Mouse (Mus musculus) embryonic facial prominence, embryonic 14.5 days (tissue): ENCODE measurements around the gene Fbxo24. TPM values are rescaled to one million over a fixed set of nuclear protein-coding genes. Genes with fewer than 3 reads are reported as not detected.
"Not testable (repeated sequence)": the region's sequence is repeated elsewhere in the genome, so short reads cannot be mapped to it uniquely, and the experiment has no call there.

Experiments used
- ATAC-seq: fragments of 200-750 bp; cut with Nextera tagmentation; 2 replicates; pipeline ENCODE4 v1.8.0; 2017; ENCODE audit warnings: low read depth, moderate number of reproducible peaks, moderate TSS enrichment
- DNase-seq: peaks from one replicate; pipeline ENCODE4 v3.0.0-alpha.2; 2015; ENCODE audit warnings: low spot score
- H3K27ac ChIP-seq: fragments of 300-500 bp; sonication (generic); replicated peaks from 2 replicates; pipeline ENCODE4 v1.5.1; 2014; ENCODE audit warnings: low read depth, mild to moderate bottlenecking, low read length, moderate library complexity
- H3K27me3 ChIP-seq: fragments of 300-500 bp; sonication (generic); replicated peaks from 2 replicates; pipeline ENCODE4 v1.6.1; 2014; ENCODE audit warnings: low read length; ENCODE audit not compliant: control insufficient read depth, insufficient read depth
- H3K36me3 ChIP-seq: fragments of 300-500 bp; sonication (generic); 2 replicates; pipeline ENCODE4 v1.6.1; 2014; ENCODE audit warnings: low read length, mixed read lengths; ENCODE audit not compliant: control insufficient read depth, insufficient read depth
- H3K4me1 ChIP-seq: fragments of 300-500 bp; sonication (generic); 2 replicates; pipeline ENCODE4 v1.6.1; 2014; ENCODE audit warnings: antibody characterized with exemption, low read length; ENCODE audit not compliant: control insufficient read depth, insufficient read depth
- H3K4me2 ChIP-seq: fragments of 300-500 bp; sonication (generic); 2 replicates; pipeline ENCODE4 v1.6.1; 2014; ENCODE audit warnings: low read depth, mild to moderate bottlenecking, low read length, moderate library complexity, mixed read lengths
- H3K4me3 ChIP-seq: fragments of 300-500 bp; sonication (generic); 2 replicates; pipeline ENCODE4 v1.5.1; 2014; ENCODE audit warnings: low read depth, mild to moderate bottlenecking, low read length
- H3K9ac ChIP-seq: fragments of 300-500 bp; sonication (generic); 2 replicates; pipeline ENCODE4 v1.6.1; 2014; ENCODE audit warnings: low read depth, mild to moderate bottlenecking, low read length, moderate library complexity, mixed read lengths
- H3K9me3 ChIP-seq: fragments of 300-500 bp; sonication (generic); 2 replicates; pipeline ENCODE4 v1.6.1; 2016; ENCODE audit warnings: low read length; ENCODE audit not compliant: control insufficient read depth
- WGBS: fragments of 180-500 bp; shearing (Covaris S2); extraction: QIAGEN DNeasy Blood & Tissue Kit; methylation state at CpG from one replicate; pipeline ENCODE4 v1.1.7; 2014; 5-methylcytosine and 5-hydroxymethylcytosine counted together
- polyA plus RNA-seq: library from polyadenylated mRNA; unstranded; fragments of >200 nt; fragmentation: Nextera tagmentation; extraction: Ambion mirVana; gene quantifications from 2 replicates; pipeline ENCODE4 v1.2.1, GENCODE M21; 2014

Gene Fbxo24
- polyA plus RNA-seq, 1 experiment from 2014 or later = 0.10 TPM

DNA sequence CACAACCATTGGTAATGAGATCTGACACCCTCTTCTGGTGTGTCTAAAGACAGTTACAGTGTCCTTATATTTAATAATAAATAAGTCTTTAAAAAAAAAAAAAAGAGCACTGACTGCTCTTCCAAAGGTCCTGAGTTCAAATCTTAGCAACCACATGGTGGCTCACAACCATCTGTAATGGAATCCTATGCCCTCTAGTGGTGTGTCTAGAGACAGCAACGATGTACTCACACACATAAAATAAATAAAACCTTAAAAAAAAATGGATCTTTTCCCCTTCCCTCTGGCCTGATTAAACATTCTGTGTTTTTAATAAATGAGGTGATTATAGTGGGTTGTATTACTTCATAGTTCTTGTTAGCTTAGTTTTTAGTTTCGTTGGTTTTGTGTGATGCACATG, 13.9 kb downstream of the Fbxo24 start:
- WGBS = 91% methylated on average over 2 of the region's 2 CpGs
- H3K4me3 ChIP-seq, H3K4me2 ChIP-seq, H3K9me3 ChIP-seq, H3K27me3 ChIP-seq, H3K27ac ChIP-seq, H3K36me3 ChIP-seq, ATAC-seq, DNase-seq, H3K9ac ChIP-seq: not testable (repeated sequence)
- peaks cover 33% of the 10 kb centered on the region for H3K4me1 ChIP-seq

DNA sequence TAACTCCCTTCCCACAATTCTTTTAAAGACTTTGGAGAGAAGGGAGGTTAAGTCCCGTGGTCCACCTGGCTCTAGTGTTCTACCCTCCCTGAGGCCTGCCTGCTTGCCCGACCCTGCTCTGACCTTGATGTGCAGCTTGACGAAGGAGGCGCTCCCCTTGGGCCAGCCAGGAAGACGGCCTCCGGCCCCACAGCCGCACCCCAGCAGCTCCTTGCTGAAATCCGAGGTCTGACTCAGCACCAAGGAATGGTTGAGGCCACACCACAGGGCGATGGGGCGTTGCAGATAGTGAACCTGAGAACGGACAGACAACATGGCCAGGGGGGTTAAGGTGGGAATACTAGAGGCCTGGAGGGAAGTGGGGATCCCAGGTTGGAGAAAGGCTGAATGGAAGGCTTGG, 15.3 kb downstream of the Fbxo24 start, which contains the start of gene Pcolce:
Gene Pcolce (minus strand): TSS at position 235 of the 400 bp plus-strand sequence.
- Histone ChIP-seq H3K27me3 (no peaks in the 10 kb centered on the region), H3K36me3 (no peaks in the 10 kb centered on the region), H3K4me1 (peaks cover 44% of the 10 kb centered on the region), H3K4me2 (no peak within 1 kb of the TSS), H3K4me3 (no peak within 1 kb of the TSS), H3K9me3 (no peaks in the 10 kb centered on the region), H3K27ac (peak within 1 kb of the TSS; percentile 39; the same call in 1 of the 2 replicates), H3K9ac (peak within 1 kb of the TSS; percentile 14; the same call in 1 of the 2 replicates)
- no peak for ATAC-seq
- no peak for DNase-seq
- 33% methylated on average over 11 of the region's 11 CpGs for WGBS

DNA sequence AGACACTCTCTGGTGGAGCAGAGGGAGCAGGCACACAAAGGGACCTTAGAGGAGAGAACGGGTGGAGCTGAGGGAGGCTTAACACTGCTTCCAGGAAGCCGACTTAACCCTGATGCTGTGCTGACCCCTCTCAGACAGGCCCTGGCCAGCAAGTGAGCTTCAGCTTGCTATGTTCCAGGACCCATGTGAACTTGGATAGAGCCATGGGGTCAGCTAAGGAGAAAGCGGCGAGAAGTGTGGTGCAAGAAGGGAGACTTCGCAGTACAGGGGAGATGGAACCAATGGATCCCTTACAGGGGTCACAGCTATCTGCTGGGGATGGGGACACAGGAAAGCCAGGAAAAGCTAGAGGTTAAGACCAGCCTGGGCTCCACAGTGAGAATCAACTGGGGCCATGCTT, 15.7 kb downstream of the Fbxo24 start:
- 0 out of 2 replicates have a peak, but pooled peaks cover 2% of the 10 kb centered on the region for H3K36me3 ChIP-seq
- 75% methylated on average over 5 of the region's 5 CpGs for WGBS
- ATAC-seq (no peak), DNase-seq (no peak)
- peaks cover 49% of the 10 kb centered on the region for H3K4me1 ChIP-seq
- peak overlapping the region; percentile 39; the same call in 1 of the 2 replicates for H3K27ac ChIP-seq
- H3K9me3 ChIP-seq = no peaks in the 10 kb centered on the region
- H3K9ac ChIP-seq = 0 out of 2 replicates have a peak overlapping the region, but pooled peaks have one; percentile 14
- no peak overlapping the region for H3K4me3 ChIP-seq
- no peak overlapping the region for H3K4me2 ChIP-seq
- no peaks in the 10 kb centered on the region for H3K27me3 ChIP-seq

DNA sequence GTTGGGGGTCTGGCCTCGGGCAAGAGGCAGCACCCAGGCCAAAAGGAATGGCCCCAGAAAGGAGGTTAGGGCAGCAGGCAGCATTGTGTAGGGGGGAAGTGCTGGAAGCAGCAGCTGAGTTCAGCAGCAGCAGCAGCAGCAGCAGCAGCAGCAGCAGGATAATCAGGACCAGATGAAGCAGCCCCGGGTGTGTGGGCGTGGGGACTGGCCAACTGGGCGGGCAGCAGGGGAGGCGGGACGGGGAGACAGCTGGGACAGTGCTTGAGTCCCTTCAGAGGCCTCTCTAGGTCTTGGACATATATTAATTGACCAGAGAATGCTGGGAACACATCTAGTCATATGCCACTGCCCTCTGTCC, 17.6 kb downstream of the Fbxo24 start:
- Histone ChIP-seq H3K36me3 (peaks cover 20% of the 10 kb centered on the region), H3K27me3 (no peaks in the 10 kb centered on the region), H3K27ac (peak overlapping the region; percentile 97), H3K4me2 (peak overlapping the region; percentile 62), H3K9me3 (no peaks in the 10 kb centered on the region), H3K4me1 (peaks cover 53% of the 10 kb centered on the region), H3K4me3 (peak overlapping the region; percentile 35), H3K9ac (peak overlapping the region; percentile 55)
- peak; percentile 90 for DNase-seq
- peak; percentile 83 for ATAC-seq
- WGBS = 7% methylated on average over 6 of the region's 6 CpGs

DNA sequence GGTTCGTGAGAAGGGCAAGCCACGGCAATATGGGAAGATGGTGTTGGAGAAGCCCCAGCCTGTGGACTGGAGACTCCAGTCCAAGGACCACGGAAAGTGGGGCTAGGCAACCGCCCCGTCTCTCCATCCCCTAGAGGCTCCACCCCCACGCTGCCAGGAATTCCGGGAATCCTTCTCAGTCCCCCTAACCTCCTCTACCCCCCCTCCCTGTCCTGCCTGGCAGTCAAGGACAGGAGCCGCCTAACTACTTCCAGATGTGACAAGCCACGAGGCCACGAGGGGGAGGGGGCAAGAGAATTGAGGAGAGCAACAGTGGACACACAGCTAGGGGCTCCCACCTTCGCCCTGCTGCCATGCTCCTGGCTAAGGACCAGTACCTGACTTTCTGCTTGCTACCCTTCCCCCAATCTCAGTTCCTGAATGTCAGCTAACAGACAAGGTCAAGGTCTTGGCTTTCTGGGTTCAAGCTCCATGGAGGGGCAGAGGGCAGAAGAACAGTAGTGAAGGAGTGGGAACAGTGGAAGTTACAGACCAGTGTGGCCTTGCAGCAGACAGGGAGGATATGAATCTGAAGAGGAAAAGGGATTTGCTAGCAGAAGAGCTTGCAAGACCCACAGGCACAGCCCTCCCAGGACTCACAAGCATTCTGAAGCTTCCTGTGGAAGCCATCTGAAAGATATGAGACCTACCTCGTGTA, 18.1 kb downstream of the Fbxo24 start:
- peak overlapping the region; percentile 55 for H3K9ac ChIP-seq
- no peaks in the 10 kb centered on the region for H3K9me3 ChIP-seq
- H3K27me3 ChIP-seq = no peaks in the 10 kb centered on the region
- H3K36me3 ChIP-seq = peaks cover 25% of the 10 kb centered on the region
- ATAC-seq (peak; percentile 60), DNase-seq (peak; percentile 94)
- peak overlapping the region; percentile 97 for H3K27ac ChIP-seq
- WGBS = 6% methylated on average over 8 of the region's 12 CpGs
- H3K4me1 ChIP-seq = peaks cover 53% of the 10 kb centered on the region
- H3K4me3 ChIP-seq = peak overlapping the region; percentile 35
- peak overlapping the region; percentile 62 for H3K4me2 ChIP-seq

DNA sequence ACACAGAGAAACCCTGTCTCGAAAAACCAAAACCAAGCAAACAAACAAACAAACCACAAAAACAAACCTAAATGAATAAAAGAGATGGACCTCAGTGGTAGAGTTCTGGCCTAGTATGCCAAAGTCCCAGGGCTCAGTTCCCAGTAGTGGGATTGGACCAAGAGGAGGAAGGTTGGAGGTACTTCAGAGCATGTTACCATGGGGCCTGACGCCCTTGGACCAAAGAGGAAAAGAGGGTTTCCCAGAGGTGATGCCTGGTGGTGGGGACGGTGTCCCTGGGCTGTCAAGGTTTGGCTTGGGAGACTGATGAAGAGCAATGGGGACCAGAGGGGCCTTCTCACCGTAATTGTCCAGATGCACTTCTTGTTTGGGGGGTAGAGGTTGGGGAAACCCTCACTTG, 18.7 kb downstream of the Fbxo24 start:
- no peak for ATAC-seq
- 41% methylated on average over 4 of the region's 4 CpGs for WGBS
- peaks cover 53% of the 10 kb centered on the region for H3K4me1 ChIP-seq

DNA sequence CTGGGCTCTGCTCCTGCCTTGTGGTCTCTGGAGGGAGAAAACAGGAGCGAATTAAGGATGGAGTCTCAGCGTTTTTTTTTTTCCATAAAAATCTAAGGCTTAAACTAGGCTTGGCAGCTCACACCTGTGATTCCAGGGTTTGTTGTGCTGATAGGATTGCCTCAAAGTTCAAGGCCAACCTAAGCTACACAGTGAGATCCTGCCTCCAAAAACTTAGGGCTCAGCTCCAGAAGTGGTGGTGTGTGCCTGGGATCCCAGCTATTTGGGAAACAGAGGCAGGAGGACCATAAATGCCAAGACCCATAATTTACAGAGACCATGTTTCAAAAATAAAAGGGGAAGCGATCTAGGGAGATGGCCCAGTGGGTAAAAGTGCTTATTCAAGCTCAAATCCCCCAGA, 19.5 kb downstream of the Fbxo24 start:
- DNase-seq (no peak), ATAC-seq (no peak)
- H3K4me3 ChIP-seq = peak overlapping the region; percentile 32
- peak overlapping the region; percentile 59; the same call in 1 of the 2 replicates for H3K9ac ChIP-seq
- H3K27me3 ChIP-seq = no peaks in the 10 kb centered on the region
- no peaks in the 10 kb centered on the region for H3K9me3 ChIP-seq
- H3K27ac ChIP-seq = peak overlapping the region; percentile 41
- H3K4me2 ChIP-seq = peak overlapping the region; percentile 62
- 44% methylated on average over 3 of the region's 3 CpGs for WGBS
- H3K36me3 ChIP-seq = peaks cover 37% of the 10 kb centered on the region
- H3K4me1 ChIP-seq = peaks cover 53% of the 10 kb centered on the region

More for the DNA sequence above, 18.7 kb downstream of the Fbxo24 start:
- no peaks in the 10 kb centered on the region for H3K9me3 ChIP-seq
- peak overlapping the region; percentile 35 for H3K4me3 ChIP-seq
- no peaks in the 10 kb centered on the region for H3K27me3 ChIP-seq
- peak overlapping the region; percentile 62 for H3K4me2 ChIP-seq
- DNase-seq = no peak
- peak overlapping the region; percentile 55 for H3K9ac ChIP-seq
- H3K27ac ChIP-seq = peak overlapping the region; percentile 97
- peaks cover 32% of the 10 kb centered on the region for H3K36me3 ChIP-seq

DNA sequence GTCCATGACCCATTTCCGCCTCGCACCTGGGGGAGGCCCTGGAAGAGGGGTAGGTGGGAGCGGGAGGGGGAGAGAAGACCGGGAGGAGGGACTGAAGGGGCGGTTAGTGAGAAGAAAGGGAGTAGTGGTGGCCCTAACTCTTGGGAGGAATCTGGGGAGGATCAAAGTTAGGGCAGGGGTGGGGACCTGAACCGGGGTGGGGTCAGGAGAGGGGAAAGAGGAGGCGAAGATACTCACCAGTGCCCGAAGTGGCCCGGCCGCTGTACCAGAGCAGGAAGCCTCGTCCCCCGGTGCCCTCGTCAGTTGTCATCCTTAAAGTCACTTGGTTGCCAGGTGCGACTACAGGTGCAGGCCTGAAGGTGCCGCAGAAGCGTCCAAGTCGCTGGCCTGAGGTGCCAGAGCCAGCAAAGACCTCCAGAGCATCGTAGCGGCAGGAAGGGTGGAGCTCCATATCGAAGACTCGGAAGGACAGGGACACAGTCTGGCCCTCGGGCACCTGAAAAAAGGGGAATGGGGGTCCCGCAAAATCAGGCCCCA, 20.1 kb downstream of the Fbxo24 start:
- H3K27ac ChIP-seq = no peak overlapping the region
- DNase-seq (no peak), ATAC-seq (no peak)

More for the DNA sequence above, 20.1 kb downstream of the Fbxo24 start:
- no peaks in the 10 kb centered on the region for H3K9me3 ChIP-seq
- H3K4me2 ChIP-seq = peak overlapping the region; percentile 62
- H3K4me1 ChIP-seq = peaks cover 53% of the 10 kb centered on the region
- H3K4me3 ChIP-seq = peak overlapping the region; percentile 32
- H3K36me3 ChIP-seq = peaks cover 39% of the 10 kb centered on the region
- WGBS = 13% methylated on average over 21 of the region's 23 CpGs
- H3K27me3 ChIP-seq = no peaks in the 10 kb centered on the region
- peak overlapping the region; percentile 59 for H3K9ac ChIP-seq
